Comparison of ENCODE assay signal across 24 mouse cellular contexts in the genomic region with DNA sequence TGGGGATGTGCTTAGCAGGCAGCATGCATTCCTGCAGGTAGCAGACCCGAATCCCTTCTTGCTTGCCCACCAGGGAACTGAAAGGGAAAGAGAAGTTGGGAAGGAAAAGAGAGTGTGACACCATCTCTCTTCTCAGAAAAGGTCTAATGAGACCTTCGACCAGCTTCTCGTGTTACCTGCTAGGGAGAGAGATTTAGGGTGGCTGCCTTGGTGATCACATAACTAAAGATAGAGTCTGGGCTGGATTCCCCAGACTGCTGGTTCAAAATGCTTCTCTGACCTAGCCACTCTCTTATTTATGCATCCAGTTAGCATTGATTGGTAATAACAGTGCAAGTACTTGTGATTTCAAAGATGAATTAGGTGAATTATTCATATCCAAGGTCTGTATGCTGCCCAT.
"Had no signal": no experiment of that assay in that cellular context is flagged by ENCODE, and none has a peak within 500 bp of the region (broad histone marks: within the 10 kb centered on the region; RNA-seq: fewer than 3 reads in every experiment).

No protein-coding gene starts in this region.

- DNase-seq: forebrain, postnatal 0 days; gastrocnemius, postnatal 25 days; heart, adult 18-20 months; heart, postnatal 14 days; heart, postnatal 36 days; kidney, adult 11 months; kidney, adult 2 months; kidney, adult 9 months; kidney, postnatal 14 days; kidney, postnatal 36 days; layer of hippocampus, adult 9-11 months; layer of hippocampus, postnatal 36 days; left cerebral cortex, postnatal 4 days had no signal

- H3K4me3 ChIP-seq: heart, embryonic 13.5 days; heart, embryonic 15.5 days; hindbrain, embryonic 13.5 days; hindbrain, embryonic 15.5 days; intestine, embryonic 15.5 days; kidney, embryonic 15.5 days; limb, embryonic 13.5 days; limb, embryonic 15.5 days; liver, embryonic 12.5 days had no signal

- H3K4me1 ChIP-seq: intestine, embryonic 15.5 days; kidney, embryonic 15.5 days; liver, embryonic 12.5 days had no signal

- H3K27ac ChIP-seq: heart, embryonic 13.5 days; heart, embryonic 15.5 days; hindbrain, embryonic 13.5 days; intestine, embryonic 15.5 days; kidney, embryonic 15.5 days; kidney, postnatal 0 days; limb, embryonic 13.5 days; limb, embryonic 15.5 days; liver, embryonic 12.5 days; liver, embryonic 14.5 days had no signal

- H3K36me3 ChIP-seq: heart, embryonic 13.5 days; heart, embryonic 15.5 days; hindbrain, embryonic 13.5 days; hindbrain, embryonic 15.5 days; intestine, embryonic 15.5 days; kidney, embryonic 15.5 days; limb, embryonic 13.5 days; limb, embryonic 15.5 days; liver, embryonic 12.5 days had no signal

- H3K27me3 ChIP-seq: heart, embryonic 13.5 days; heart, embryonic 15.5 days; hindbrain, embryonic 13.5 days; hindbrain, embryonic 15.5 days; intestine, embryonic 15.5 days; kidney, embryonic 15.5 days; limb, embryonic 13.5 days; limb, embryonic 15.5 days; liver, embryonic 12.5 days had no signal

- H3K9ac ChIP-seq: forebrain, postnatal 0 days; heart, embryonic 13.5 days; heart, embryonic 15.5 days; hindbrain, embryonic 13.5 days; hindbrain, embryonic 15.5 days; intestine, embryonic 15.5 days; kidney, embryonic 15.5 days; limb, embryonic 13.5 days; limb, embryonic 15.5 days; liver, embryonic 12.5 days; liver, embryonic 14.5 days had no signal
